Mouse (Mus musculus) lung, postnatal 0 days (tissue): ENCODE measurements around the gene Aifm1. TPM values are rescaled to one million over a fixed set of nuclear protein-coding genes. Genes with fewer than 3 reads are reported as not detected.
A peak's percentile ranks its signal among the peaks of the same experiment; 100 is the strongest.

Source experiments
- ATAC-seq: fragments of 200-750 bp; cut with Nextera tagmentation; 2 replicates; pipeline ENCODE4 v1.8.0; 2017; ENCODE audit warnings: moderate library complexity
- DNase-seq: peaks from one replicate; pipeline ENCODE4 v3.0.0-alpha.2; 2016; ENCODE audit warnings: low spot score
- H3K27ac ChIP-seq: fragments of 300-500 bp; sonication (generic); 2 replicates; pipeline ENCODE4 v1.5.1; 2014; ENCODE audit warnings: antibody characterized with exemption, mild to moderate bottlenecking, low read length, mixed read lengths
- H3K27me3 ChIP-seq: fragments of 300-500 bp; sonication (generic); replicated peaks from 2 replicates; pipeline ENCODE4 v1.6.1; 2014; ENCODE audit warnings: low read length, mixed read lengths; ENCODE audit not compliant: insufficient read depth
- H3K36me3 ChIP-seq: fragments of 300-500 bp; sonication (generic); 2 replicates; pipeline ENCODE4 v1.6.1; 2014; ENCODE audit warnings: low read length, mixed read lengths; ENCODE audit not compliant: insufficient read depth
- H3K4me1 ChIP-seq: fragments of 300-500 bp; sonication (generic); 2 replicates; pipeline ENCODE4 v1.6.1; 2014; ENCODE audit warnings: antibody characterized with exemption, low read depth, low read length, mixed read lengths; ENCODE audit not compliant: insufficient read depth
- H3K4me2 ChIP-seq: fragments of 300-500 bp; sonication (generic); replicated peaks from 2 replicates; pipeline ENCODE4 v1.6.1; 2014; ENCODE audit warnings: low read depth, mild to moderate bottlenecking, low read length, moderate library complexity, mixed read lengths
- H3K4me3 ChIP-seq: fragments of 300-500 bp; sonication (generic); 2 replicates; pipeline ENCODE4 v1.5.1; 2014; ENCODE audit warnings: low read depth, low read length
- H3K9ac ChIP-seq: fragments of 300-500 bp; sonication (generic); replicated peaks from 2 replicates; pipeline ENCODE4 v1.6.1; 2014; ENCODE audit warnings: low read depth, mild to moderate bottlenecking
- H3K9me3 ChIP-seq: fragments of 300-500 bp; sonication (generic); 2 replicates; pipeline ENCODE4 v1.6.1; 2016; ENCODE audit warnings: low read length, mixed read lengths
- CTCF ChIP-seq: IDR thresholded peaks from 2 replicates; pipeline ENCODE4 v1.5.1; 2016; ENCODE audit warnings: antibody characterized with exemption, mild to moderate bottlenecking
- EP300 ChIP-seq: IDR thresholded peaks from 2 replicates; pipeline ENCODE4 v1.6.1; 2016; ENCODE audit warnings: antibody characterized with exemption, mild to moderate bottlenecking, control low read depth
- WGBS: fragments of 180-500 bp; shearing (Covaris S2); extraction: QIAGEN DNeasy Blood & Tissue Kit; methylation state at CpG from one replicate; pipeline ENCODE4 v1.1.7; 2014; 5-methylcytosine and 5-hydroxymethylcytosine counted together
- polyA plus RNA-seq: library from polyadenylated mRNA; unstranded; fragments of >200 nt; fragmentation: Nextera tagmentation; extraction: Ambion mirVana; gene quantifications from 2 replicates; pipeline ENCODE4 v1.2.1, GENCODE M21; 2015

Aifm1 gene
- polyA plus RNA-seq, 1 experiment from 2014 or later, result 30.4 TPM

- no peak for TF ChIP-seq EP300
- TF ChIP-seq CTCF, result no peak
- H3K4me2 ChIP-seq, result peak overlapping the region; percentile 57
- H3K4me3 ChIP-seq, result peak overlapping the region; percentile 53
- no peaks in the 10 kb centered on the region for H3K9me3 ChIP-seq
- no peaks in the 10 kb centered on the region for H3K4me1 ChIP-seq
- no peaks in the 10 kb centered on the region for H3K36me3 ChIP-seq
- no peaks in the 10 kb centered on the region for H3K27me3 ChIP-seq
- H3K27ac ChIP-seq, result peak overlapping the region; percentile 77; the same call in 1 of the 2 replicates
- WGBS, result 15% methylated on average over 6 of the region's 21 CpGs
- ATAC-seq (peak; percentile 43; the same call in 1 of the 2 replicates), DNase-seq (peak; percentile 28)
- H3K9ac ChIP-seq, result no peak overlapping the region
Observed at GRCm38 (mm10) chrX:48454495-48454878, 58.9 kb downstream of the Aifm1 start.

GRCm38 (mm10) chrX:48453736-48454494 lies 59.4 kb downstream of the Aifm1 start:
- Histone ChIP-seq H3K27ac (peak overlapping the region; percentile 77), H3K36me3 (no peaks in the 10 kb centered on the region), H3K4me3 (peak overlapping the region; percentile 53), H3K9me3 (no peaks in the 10 kb centered on the region), H3K27me3 (no peaks in the 10 kb centered on the region), H3K9ac (peak overlapping the region; percentile 39; the same call in 1 of the 2 replicates), H3K4me2 (peak overlapping the region; percentile 57), H3K4me1 (no peaks in the 10 kb centered on the region)
- DNase-seq (peak; percentile 85), ATAC-seq (peak; percentile 93)
- WGBS, result 13% methylated on average over 27 of the region's 91 CpGs
- TF ChIP-seq CTCF (peak; percentile 25), EP300 (no peak)

- DNase-seq, result no peak
- 8% methylated on average over 28 of the region's 71 CpGs for WGBS
- Histone ChIP-seq H3K4me1 (no peaks in the 10 kb centered on the region), H3K27me3 (no peaks in the 10 kb centered on the region), H3K9ac (0 out of 2 replicates have a peak overlapping the region, but pooled peaks have one; percentile 36), H3K4me2 (peak overlapping the region; percentile 57), H3K9me3 (no peaks in the 10 kb centered on the region), H3K4me3 (peak overlapping the region; percentile 53), H3K27ac (peak overlapping the region; percentile 77), H3K36me3 (no peaks in the 10 kb centered on the region)
- peak; percentile 25 for ATAC-seq
- no peak for TF ChIP-seq EP300
- no peak for TF ChIP-seq CTCF
Observed at GRCm38 (mm10) chrX:48452931-48453673, 60.3 kb downstream of the Aifm1 start.

GRCm38 (mm10) chrX:48452231-48452890 lies 61.0 kb downstream of the Aifm1 start:
- Histone ChIP-seq H3K4me3 (peak overlapping the region; percentile 53), H3K27ac (no peak overlapping the region), H3K9ac (0 out of 2 replicates have a peak overlapping the region, but pooled peaks have one; percentile 36), H3K36me3 (no peaks in the 10 kb centered on the region), H3K27me3 (no peaks in the 10 kb centered on the region), H3K4me1 (no peaks in the 10 kb centered on the region), H3K9me3 (no peaks in the 10 kb centered on the region), H3K4me2 (peak overlapping the region; percentile 57)
- 28% methylated on average over 9 of the region's 9 CpGs for WGBS
- DNase-seq, result peak; percentile 39
- ATAC-seq, result no peak
- TF ChIP-seq CTCF (no peak), EP300 (no peak; the same call in 1 of the 2 replicates)

GRCm38 (mm10) chrX:48449646-48450045 lies 63.7 kb downstream of the Aifm1 start:
- Histone ChIP-seq H3K9me3 (no peaks in the 10 kb centered on the region), H3K9ac (no peak overlapping the region), H3K4me2 (no peak overlapping the region), H3K4me3 (no peak overlapping the region), H3K27me3 (no peaks in the 10 kb centered on the region), H3K27ac (no peak overlapping the region), H3K4me1 (no peaks in the 10 kb centered on the region), H3K36me3 (no peaks in the 10 kb centered on the region)
- ATAC-seq, result no peak
- TF ChIP-seq EP300 (no peak), CTCF (no peak)
- no peak for DNase-seq
- WGBS, result 41% methylated on average over 10 of the region's 10 CpGs

- H3K9me3 ChIP-seq, result no peaks in the 10 kb centered on the region
- no peaks in the 10 kb centered on the region for H3K36me3 ChIP-seq
- H3K4me3 ChIP-seq, result no peak overlapping the region
- no peak overlapping the region for H3K4me2 ChIP-seq
- DNase-seq (no peak), ATAC-seq (no peak)
- H3K4me1 ChIP-seq, result no peaks in the 10 kb centered on the region
- H3K9ac ChIP-seq, result no peak overlapping the region
- no peak overlapping the region for H3K27ac ChIP-seq
- no peaks in the 10 kb centered on the region for H3K27me3 ChIP-seq
- 80% methylated on average over 4 of the region's 4 CpGs for WGBS
- TF ChIP-seq EP300 (no peak), CTCF (no peak)
Observed at GRCm38 (mm10) chrX:48444677-48445076, 68.7 kb downstream of the Aifm1 start.
